Mouse (Mus musculus) heart, postnatal 0 days (tissue): ENCODE data around the gene Adam10. TPM values are rescaled to one million over a fixed set of nuclear protein-coding genes. Genes with fewer than 3 reads are reported as not detected.

ENCODE experiments used
- ATAC-seq: fragments of 200-750 bp; cut with Nextera tagmentation; 2 replicates; pipeline ENCODE4 v1.8.0; 2017; ENCODE audit warnings: low read depth, moderate number of reproducible peaks, moderate library complexity; ENCODE audit not compliant: insufficient read depth
- DNase-seq: peaks from one replicate; pipeline ENCODE4 v3.0.0-alpha.2; 2016; ENCODE audit warnings: low spot score
- H3K27ac ChIP-seq: fragments of 300-500 bp; sonication (generic); 2 replicates; pipeline ENCODE4 v1.5.1; 2014; ENCODE audit warnings: low read depth, mild to moderate bottlenecking
- H3K27me3 ChIP-seq: fragments of 300-500 bp; sonication (generic); 2 replicates; pipeline ENCODE4 v1.6.1; 2014; ENCODE audit warnings: low read length, mixed read lengths; ENCODE audit not compliant: control insufficient read depth, insufficient read depth
- H3K36me3 ChIP-seq: fragments of 300-500 bp; sonication (generic); replicated peaks from 2 replicates; pipeline ENCODE4 v1.6.1; 2014; ENCODE audit warnings: low read length, mixed read lengths; ENCODE audit not compliant: control insufficient read depth, insufficient read depth
- H3K4me1 ChIP-seq: fragments of 300-500 bp; sonication (generic); 2 replicates; pipeline ENCODE4 v1.6.1; 2014; ENCODE audit warnings: antibody characterized with exemption; ENCODE audit not compliant: control insufficient read depth, insufficient read depth
- H3K4me2 ChIP-seq: fragments of 300-500 bp; sonication (generic); 2 replicates; pipeline ENCODE4 v1.6.1; 2014; ENCODE audit warnings: low read depth, mild to moderate bottlenecking, low read length, moderate library complexity
- H3K4me3 ChIP-seq: fragments of 300-500 bp; sonication (generic); 2 replicates; pipeline ENCODE4 v1.5.1; 2014; ENCODE audit warnings: low read depth, low read length
- H3K9ac ChIP-seq: fragments of 300-500 bp; sonication (generic); replicated peaks from 2 replicates; pipeline ENCODE4 v1.6.1; 2014; ENCODE audit warnings: low read depth, low read length, mixed read lengths
- H3K9me3 ChIP-seq: fragments of 300-500 bp; sonication (generic); replicated peaks from 2 replicates; pipeline ENCODE4 v1.6.1; 2016; ENCODE audit warnings: low read length; ENCODE audit not compliant: control insufficient read depth
- CTCF ChIP-seq: IDR thresholded peaks from 2 replicates; pipeline ENCODE4 v1.5.1; 2016; ENCODE audit warnings: antibody characterized with exemption, control low read depth, low read depth
- EP300 ChIP-seq: IDR thresholded peaks from 2 replicates; pipeline ENCODE4 v1.6.1; 2016; ENCODE audit warnings: antibody characterized with exemption, low read depth
- WGBS: fragments of 180-500 bp; shearing (Covaris S2); extraction: QIAGEN DNeasy Blood & Tissue Kit; methylation state at CpG from one replicate; pipeline ENCODE4 v1.1.7; 2014; 5-methylcytosine and 5-hydroxymethylcytosine counted together
- polyA plus RNA-seq: library from polyadenylated mRNA; unstranded; fragments of >200 nt; fragmentation: Nextera tagmentation; extraction: Ambion mirVana; gene quantifications from 2 replicates; pipeline ENCODE4 v1.2.1, GENCODE M21; 2015
- total RNA-seq: library from RNA; depleted of rRNA; stranded (reverse); fragments of >200 nt; gene quantifications from 2 replicates; pipeline ENCODE4 v1.2.3, GENCODE M21; 2014; ENCODE audit warnings: low replicate concordance

The Adam10 gene
- total and polyA plus RNA-seq, 2 experiments from 2014 or later = 15.0 to 39.9 TPM

- no peak for DNase-seq
- ATAC-seq = no peak
- Histone ChIP-seq H3K9ac (no peak overlapping the region), H3K4me3 (no peak overlapping the region), H3K36me3 (no peaks in the 10 kb centered on the region), H3K27me3 (no peaks in the 10 kb centered on the region), H3K27ac (no peak overlapping the region), H3K9me3 (0 out of 2 replicates have a peak, but pooled peaks cover 5% of the 10 kb centered on the region), H3K4me1 (peaks cover 6% of the 10 kb centered on the region; the same call in 1 of the 2 replicates), H3K4me2 (no peak overlapping the region)
- WGBS = 86% methylated on average over 4 of the region's 4 CpGs
- no peak for TF ChIP-seq CTCF
- TF ChIP-seq EP300 = no peak
These were observed 111.8 kb downstream of the Adam10 start for GRCm38 (mm10) chr9:70790621-70791020.

GRCm38 (mm10) chr9:70794643-70795438 lies 116.0 kb downstream of the Adam10 start:
- Histone ChIP-seq H3K4me1 (peaks cover 6% of the 10 kb centered on the region; the same call in 1 of the 2 replicates), H3K4me2 (no peak overlapping the region), H3K9me3 (no peaks in the 10 kb centered on the region), H3K4me3 (no peak overlapping the region), H3K27me3 (no peaks in the 10 kb centered on the region), H3K36me3 (no peaks in the 10 kb centered on the region), H3K27ac (no peak overlapping the region), H3K9ac (no peak overlapping the region)
- TF ChIP-seq EP300 = no peak
- TF ChIP-seq CTCF = no peak
- ATAC-seq = no peak
- 52% methylated on average over 15 of the region's 15 CpGs for WGBS
- DNase-seq = no peak

DNA sequence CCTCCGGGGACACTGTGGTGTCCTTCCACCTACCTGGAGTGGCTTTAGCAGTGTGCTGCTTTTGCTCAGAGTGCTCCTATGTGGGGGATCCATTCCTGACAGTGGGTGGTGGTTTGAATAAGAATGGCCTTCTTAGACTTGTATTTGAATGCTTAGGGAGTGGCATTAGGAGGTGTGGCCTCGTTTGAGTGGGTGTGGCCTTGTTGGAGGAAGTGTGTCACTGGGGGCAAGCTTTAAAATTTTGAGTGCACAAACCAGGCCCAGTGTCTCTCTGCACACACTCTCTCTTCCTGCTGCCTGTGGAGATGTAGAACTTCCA lies 116.6 kb downstream of the Adam10 start:
- ATAC-seq = no peak
- WGBS = 52% methylated on average over 2 of the region's 2 CpGs

DNA sequence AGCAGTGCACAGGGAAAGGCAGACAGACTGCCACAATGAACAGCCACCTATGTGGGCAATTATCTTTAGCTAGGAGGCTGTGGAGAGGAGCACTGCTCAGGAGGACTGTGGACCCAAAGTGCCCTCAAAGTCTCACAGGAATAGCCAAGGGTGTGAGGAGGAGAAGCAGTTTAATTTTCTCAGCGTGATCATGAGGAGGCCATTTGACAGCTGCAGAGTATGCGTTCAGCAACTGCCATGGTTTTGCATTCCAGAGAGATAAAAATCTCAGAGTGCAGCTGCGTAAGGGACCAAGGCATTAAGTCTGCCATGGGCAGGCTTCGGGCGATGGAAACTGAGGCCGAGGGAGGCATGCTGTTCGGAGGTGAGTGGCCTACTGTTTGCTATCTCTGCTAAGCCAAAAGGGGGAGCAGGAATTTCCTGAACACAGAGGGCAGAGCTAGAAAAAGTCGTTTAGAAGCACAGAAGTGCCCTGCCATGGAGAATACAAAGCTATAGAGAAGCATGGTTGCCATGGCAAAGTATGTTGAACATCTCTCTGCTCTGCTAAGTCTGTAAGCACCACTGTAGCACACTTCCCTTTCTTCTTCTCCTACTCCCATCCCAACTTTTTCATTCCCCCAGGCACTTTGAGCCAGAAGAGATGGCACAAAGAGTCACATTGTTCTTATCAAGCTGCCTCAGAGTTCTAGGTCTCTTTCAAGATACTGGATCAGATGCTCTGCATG lies 122.0 kb downstream of the Adam10 start:
- TF ChIP-seq EP300 (no peak), CTCF (no peak)
- H3K9ac ChIP-seq = no peak overlapping the region
- 43% methylated on average over 8 of the region's 8 CpGs for WGBS
- H3K4me1 ChIP-seq = no peaks in the 10 kb centered on the region
- no peaks in the 10 kb centered on the region for H3K36me3 ChIP-seq
- no peak overlapping the region for H3K27ac ChIP-seq
- ATAC-seq (no peak), DNase-seq (no peak)
- no peaks in the 10 kb centered on the region for H3K9me3 ChIP-seq
- no peak overlapping the region for H3K4me3 ChIP-seq
- no peaks in the 10 kb centered on the region for H3K27me3 ChIP-seq
- no peak overlapping the region for H3K4me2 ChIP-seq

More for the DNA sequence above, 116.6 kb downstream of the Adam10 start:
- no peak overlapping the region for H3K4me3 ChIP-seq
- H3K36me3 ChIP-seq = no peaks in the 10 kb centered on the region
- peaks cover 6% of the 10 kb centered on the region; the same call in 1 of the 2 replicates for H3K4me1 ChIP-seq
- no peak overlapping the region for H3K4me2 ChIP-seq
- TF ChIP-seq EP300 (no peak), CTCF (no peak)
- no peak overlapping the region for H3K9ac ChIP-seq
- H3K9me3 ChIP-seq = no peaks in the 10 kb centered on the region
- H3K27me3 ChIP-seq = no peaks in the 10 kb centered on the region
- no peak overlapping the region for H3K27ac ChIP-seq
- no peak for DNase-seq

- H3K4me1 ChIP-seq = no peaks in the 10 kb centered on the region
- H3K4me2 ChIP-seq = no peak overlapping the region
- no peak overlapping the region for H3K4me3 ChIP-seq
- H3K27me3 ChIP-seq = no peaks in the 10 kb centered on the region
- no peak overlapping the region for H3K27ac ChIP-seq
- no peaks in the 10 kb centered on the region for H3K9me3 ChIP-seq
- H3K9ac ChIP-seq = no peak overlapping the region
- 79% methylated on average over 3 of the region's 3 CpGs for WGBS
- TF ChIP-seq CTCF (no peak), EP300 (no peak)
- ATAC-seq = no peak
- no peaks in the 10 kb centered on the region for H3K36me3 ChIP-seq
- no peak for DNase-seq
These were observed 123.0 kb downstream of the Adam10 start for GRCm38 (mm10) chr9:70801761-70802160.
